Mouse (Mus musculus) A20 (cell line): ENCODE results near the gene Eps15.

Source experiments
- DNase-seq: peaks from one replicate; pipeline ENCODE4 v3.0.0-alpha.2; 2011; ENCODE audit warnings: low read depth, low spot score

Eps15 gene

GRCm38 (mm10) chr4:109268903-109269302 is 11.2 kb upstream of the Eps15 start:
- DNase-seq, result peak; percentile 54

DNA sequence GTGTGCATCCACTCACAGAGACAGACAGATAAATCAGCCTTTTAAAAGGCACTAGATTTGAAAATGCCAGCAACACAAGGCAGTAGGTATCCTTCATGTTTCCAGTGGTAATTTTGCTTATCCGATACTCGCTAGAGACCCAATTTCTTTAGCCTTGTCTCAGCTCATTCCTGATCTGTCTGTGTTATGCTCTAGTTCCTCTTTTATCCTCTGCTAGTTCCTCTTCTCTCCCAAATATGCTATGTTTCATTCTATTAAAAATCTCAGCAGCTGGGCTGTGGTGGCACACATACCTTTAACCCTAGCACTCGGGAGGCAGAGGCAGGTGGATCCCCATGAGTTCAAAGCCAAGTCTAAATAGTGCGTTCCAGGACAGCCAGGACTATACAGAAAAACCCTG is 8.3 kb upstream of the Eps15 start:
- no peak for DNase-seq

GRCm38 (mm10) chr4:109273586-109274240 is 6.4 kb upstream of the Eps15 start:
- DNase-seq, result no peak

- peak; percentile 73 for DNase-seq
These were observed 542 bp downstream of the Eps15 start for GRCm38 (mm10) chr4:109280459-109281160.

DNA sequence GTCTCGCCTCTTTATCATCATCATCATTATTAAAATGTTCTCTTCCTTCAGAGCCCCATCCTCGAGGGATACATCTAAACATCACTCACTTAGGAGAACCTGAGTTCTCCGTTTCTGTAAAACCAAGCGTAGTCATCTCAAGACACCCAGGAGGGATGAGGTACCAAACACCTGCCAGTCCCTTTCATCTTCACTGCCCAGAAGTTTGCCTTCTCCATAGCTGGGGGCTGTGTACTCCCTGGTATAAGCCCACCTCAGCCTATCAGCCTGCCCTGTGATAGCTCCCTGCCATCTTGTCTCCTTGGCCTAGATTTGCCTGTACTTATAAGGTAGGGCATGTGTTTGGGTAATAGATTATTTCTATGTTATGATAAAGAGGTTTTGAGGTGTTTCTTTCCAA is 1.1 kb downstream of the Eps15 start:
- DNase-seq, result peak; percentile 70

DNA sequence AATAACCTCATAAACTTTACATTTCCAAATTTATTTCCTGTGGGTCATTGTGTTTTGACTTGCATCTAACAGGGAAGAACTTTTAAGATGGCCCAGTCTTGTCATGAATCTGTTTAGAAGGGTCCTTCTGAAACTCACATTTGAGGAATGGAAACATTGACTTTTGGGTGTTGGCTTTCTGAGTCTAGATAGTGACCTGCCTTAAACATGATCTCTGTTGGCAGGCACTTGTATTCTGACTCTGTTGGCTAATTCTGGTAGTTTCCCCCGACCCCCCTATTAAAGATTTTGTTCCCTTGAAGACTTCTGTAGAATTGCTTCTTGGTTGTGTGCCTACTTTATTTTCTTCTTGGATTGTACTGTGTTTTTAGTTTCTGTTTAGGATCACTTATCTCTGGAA is 1.9 kb downstream of the Eps15 start:
- DNase-seq, result peak; percentile 76

- DNase-seq, result no peak
These were observed 14.6 kb downstream of the Eps15 start for GRCm38 (mm10) chr4:109294629-109295028.

DNA sequence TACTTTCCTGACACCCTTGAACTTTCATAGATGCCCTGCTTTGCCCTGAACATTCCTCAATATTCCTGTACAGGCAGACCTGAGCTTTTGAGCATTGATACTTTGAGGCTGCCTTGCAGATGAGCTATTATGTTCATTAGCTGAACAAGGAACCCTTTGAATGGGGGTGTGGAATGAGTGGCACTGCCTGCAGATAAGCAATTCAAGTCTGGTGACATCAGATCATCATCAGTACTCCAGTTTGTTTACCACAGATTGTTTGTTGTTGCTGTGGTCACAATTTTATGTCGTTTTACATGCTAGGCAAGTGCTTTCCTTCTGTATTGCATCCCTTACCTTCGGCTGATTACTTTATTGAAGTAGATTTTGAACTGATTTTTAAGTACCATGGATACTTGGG is 16.4 kb downstream of the Eps15 start:
- no peak for DNase-seq

DNA sequence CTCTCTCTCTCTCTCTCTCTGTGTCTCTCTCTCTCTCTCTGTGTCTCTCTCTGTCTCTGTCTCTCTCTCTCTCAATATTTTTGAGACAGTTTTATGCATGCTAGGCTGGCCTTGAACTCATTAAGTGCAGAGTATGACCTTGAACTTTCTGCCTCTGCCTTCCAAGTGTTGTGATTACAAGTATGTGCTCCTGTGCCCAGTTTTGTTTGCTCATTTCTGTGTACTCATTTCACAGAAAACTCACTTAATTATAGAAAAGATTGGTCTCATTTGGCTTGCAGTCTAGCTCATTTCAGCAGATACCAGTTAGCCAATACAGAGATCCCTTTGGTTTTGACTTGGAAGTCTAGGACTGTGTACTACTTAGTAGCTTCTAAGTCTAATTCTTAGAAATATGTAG is 19.1 kb downstream of the Eps15 start:
- no peak for DNase-seq

DNA sequence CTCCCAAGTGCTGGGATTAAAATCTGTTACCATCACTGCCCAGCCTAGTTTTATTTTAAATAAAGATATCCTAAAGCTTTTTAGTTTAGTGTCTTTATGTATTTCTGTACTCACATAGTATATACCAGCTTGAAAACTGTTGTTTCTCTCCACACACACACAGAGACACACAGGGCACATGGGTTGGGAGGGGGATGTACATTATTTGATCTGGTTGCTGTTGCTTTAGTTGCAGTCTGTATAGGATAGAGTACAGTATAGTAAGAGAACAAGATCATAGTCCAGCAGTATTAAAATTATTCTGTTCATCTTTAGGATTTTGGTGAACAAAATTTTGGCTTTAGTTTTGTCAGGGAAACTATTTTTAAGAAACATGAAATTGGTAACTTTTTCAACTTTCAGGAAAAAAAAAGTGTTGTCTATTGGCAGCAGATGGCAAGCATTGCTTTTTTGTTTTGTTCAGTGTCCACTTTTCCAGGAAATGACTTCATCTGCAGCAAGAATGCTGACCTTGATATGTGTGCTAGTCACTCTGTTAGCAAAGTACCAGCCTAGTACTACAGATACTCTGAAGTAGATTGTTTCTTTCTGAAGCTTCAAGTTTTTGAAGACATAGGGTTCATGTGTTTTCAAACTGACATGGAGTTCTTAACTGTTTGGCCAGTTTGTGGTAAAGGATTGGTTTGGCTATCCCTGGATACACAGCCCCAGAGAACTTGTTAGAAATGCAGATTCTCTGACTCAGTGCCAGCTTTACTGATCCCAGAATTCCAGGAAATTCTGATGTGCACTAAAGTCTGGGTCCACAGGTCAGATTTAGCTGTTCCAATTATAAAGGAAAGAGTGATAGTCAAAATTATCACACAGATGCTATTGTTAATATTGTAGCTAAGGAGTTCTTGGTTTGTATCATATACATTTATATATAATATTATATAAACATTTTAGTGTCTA is 37.1 kb downstream of the Eps15 start:
- no peak for DNase-seq

GRCm38 (mm10) chr4:109336796-109337195 is 56.7 kb downstream of the Eps15 start:
- DNase-seq, result no peak

- DNase-seq, result no peak
These were observed 61.2 kb downstream of the Eps15 start for GRCm38 (mm10) chr4:109341222-109341621.

- DNase-seq, result no peak
These were observed 62.9 kb downstream of the Eps15 start for GRCm38 (mm10) chr4:109342783-109343485.

DNA sequence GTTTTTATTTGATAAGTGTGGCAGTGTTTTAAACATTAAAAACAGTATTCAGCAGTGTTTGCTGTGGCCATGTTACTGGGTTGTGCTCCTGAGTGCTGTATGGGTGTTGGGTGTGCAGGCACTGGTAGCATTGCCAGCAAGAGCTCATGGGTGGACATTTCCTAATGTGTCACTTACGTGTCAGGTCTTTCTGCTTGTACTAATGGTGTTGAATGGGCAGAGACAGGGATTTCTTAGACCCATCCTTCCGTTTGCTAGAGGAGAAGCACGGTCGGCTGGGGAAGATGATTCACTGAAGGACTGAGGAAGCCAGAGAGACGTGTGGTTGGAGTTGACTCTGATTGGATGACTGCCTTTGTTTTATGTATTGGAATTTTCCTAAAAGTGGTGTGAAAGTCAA is 63.8 kb downstream of the Eps15 start:
- no peak for DNase-seq

DNA sequence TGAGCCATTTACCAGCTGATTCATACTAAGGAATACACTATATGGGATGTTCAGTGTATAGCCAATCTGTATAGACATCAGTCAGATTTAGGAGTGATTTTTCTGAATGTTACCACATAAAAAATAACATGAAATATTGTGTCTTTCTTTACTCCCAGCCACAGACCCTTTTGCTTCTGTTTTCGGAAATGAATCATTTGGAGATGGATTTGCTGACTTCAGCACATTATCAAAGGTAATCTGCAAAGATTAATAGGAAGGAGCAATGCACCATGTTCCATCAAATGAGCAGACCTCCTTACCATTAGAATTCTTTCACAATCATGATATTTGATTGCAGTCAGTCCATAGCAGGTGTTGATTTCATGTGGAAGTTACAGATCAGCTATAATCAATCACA is 98.0 kb downstream of the Eps15 start:
- DNase-seq, result no peak

- DNase-seq, result peak; percentile 88
These were observed 102.4 kb downstream of the Eps15 start for GRCm38 (mm10) chr4:109382457-109382856.

- DNase-seq, result no peak
These were observed 105.5 kb downstream of the Eps15 start for GRCm38 (mm10) chr4:109385599-109385998.

DNA sequence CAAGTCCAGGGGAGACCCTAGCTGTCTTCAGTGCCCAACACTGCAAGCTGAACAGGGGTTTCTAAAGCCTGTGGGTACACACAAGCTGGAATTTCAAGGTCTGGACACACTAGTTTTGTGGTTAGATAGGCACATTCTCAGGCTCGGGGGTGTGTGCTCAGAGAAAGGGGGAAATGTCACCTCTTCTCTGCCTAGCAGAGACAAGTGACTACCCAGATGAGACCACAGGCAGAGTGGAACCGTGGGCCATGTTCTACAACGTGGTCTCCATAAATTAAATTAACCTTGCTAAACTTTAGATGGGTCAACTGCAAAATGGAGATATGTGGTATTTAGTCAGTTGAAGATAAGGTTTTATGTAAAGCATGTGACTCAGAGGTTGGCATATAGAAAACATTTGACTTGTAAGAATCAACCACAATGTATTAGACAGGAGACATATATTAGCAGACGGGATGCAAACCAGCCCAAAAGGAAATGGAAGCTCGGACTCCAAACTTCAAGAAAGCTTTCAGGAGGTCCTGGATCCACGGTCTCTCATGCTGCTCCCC is 113.2 kb downstream of the Eps15 start:
- no peak for DNase-seq

GRCm38 (mm10) chr4:109393902-109394301 is 113.8 kb downstream of the Eps15 start:
- DNase-seq, result no peak

GRCm38 (mm10) chr4:109394314-109395074 is 114.4 kb downstream of the Eps15 start:
- no peak for DNase-seq
